23 mouse cellular contexts compared by ENCODE assay signal in the genomic region with DNA sequence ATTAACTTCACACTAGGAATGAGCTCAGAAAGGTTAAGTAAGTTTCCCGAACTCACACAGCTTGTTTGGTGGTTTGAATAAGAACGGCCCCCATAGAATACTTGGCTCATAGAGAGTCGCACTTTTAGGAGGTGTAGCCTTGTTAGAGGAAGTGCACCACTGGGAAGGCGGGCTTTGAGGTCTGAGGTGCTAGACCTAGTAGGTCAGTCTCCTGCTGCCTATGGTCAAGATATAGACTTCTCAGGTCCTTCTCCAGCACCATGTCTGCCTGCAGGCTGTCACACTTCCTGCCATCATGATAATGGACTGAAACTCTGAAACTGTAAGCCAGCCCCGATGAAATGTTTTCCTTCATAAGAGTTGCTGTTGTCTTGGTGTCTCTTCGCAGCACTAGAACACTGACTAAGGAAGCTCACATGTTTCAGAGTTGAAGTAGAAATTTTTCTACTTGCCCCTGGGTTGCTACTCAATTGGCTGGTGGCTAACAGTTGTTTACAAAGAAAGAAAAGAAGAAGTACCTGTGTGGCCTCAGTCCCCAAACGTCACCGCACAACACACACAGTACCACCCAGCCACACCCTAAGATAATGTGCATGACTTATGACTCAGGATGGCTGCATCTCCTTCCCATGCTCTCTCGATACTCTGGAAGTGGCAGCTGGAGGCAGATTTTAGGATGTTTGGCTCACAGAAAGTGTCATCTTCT. TPM values are rescaled to one million over a fixed set of nuclear protein-coding genes. Genes with fewer than 3 reads are reported as not detected.
DNase-seq lines count a peak whose midpoint lies in the region; ATAC-seq lines count a peak whose summit lies in the region.
"Had no signal": no experiment of that assay in that cellular context is flagged by ENCODE, and none has a peak within 500 bp of the region (broad histone marks: within the 10 kb centered on the region; RNA-seq: fewer than 3 reads in every experiment).

No protein-coding gene starts in this region.

- no peak overlapping the region for H3K4me3 ChIP-seq in heart, embryonic 13.5 days
- H3K4me3 ChIP-seq in embryonic facial prominence, embryonic 10.5 days = no peak overlapping the region
- H3K4me3 ChIP-seq: embryonic facial prominence, embryonic 15.5 days; gastrocnemius, adult 2 months; lung, embryonic 15.5 days; megakaryocyte, embryonic 14.5 days; neural tube, embryonic 13.5 days had no signal

- H3K36me3 ChIP-seq in heart, embryonic 13.5 days = no peaks in the 10 kb centered on the region
- no peaks in the 10 kb centered on the region for H3K36me3 ChIP-seq in embryonic facial prominence, embryonic 10.5 days (replicated peaks)
- H3K36me3 ChIP-seq: embryonic facial prominence, embryonic 15.5 days; lung, embryonic 15.5 days; neural tube, embryonic 13.5 days had no signal

- DNase-seq in heart, postnatal 36 days = no peak
- no peak for DNase-seq in embryonic facial prominence, embryonic 10.5 days (ENCODE audit: low spot score)
- peak; percentile 77 for DNase-seq in liver
- DNase-seq in thymus, postnatal 25 days = no peak
- DNase-seq in right cerebral cortex, postnatal 36 days (ENCODE audit: low spot score in 2 of 2) = no peak
- DNase-seq: B cell, adult 2 months; cerebellum, adult 11-12 months; gastrocnemius, adult 2 months; heart, adult 18-20 months; kidney, postnatal 10 days; left cerebral cortex, postnatal 4 days; right cerebral cortex, postnatal 4 days had no signal

- no peaks in the 10 kb centered on the region for H3K9me3 ChIP-seq in heart, embryonic 13.5 days
- no peaks in the 10 kb centered on the region for H3K9me3 ChIP-seq in embryonic facial prominence, embryonic 10.5 days
- H3K9me3 ChIP-seq: embryonic facial prominence, embryonic 15.5 days; lung, embryonic 15.5 days; megakaryocyte, embryonic 14.5 days; neural tube, embryonic 13.5 days had no signal

- H3K4me2 ChIP-seq in heart, embryonic 13.5 days = no peak overlapping the region
- H3K4me2 ChIP-seq: embryonic facial prominence, embryonic 15.5 days; lung, embryonic 15.5 days; neural tube, embryonic 13.5 days had no signal

- H3K27ac ChIP-seq in heart, embryonic 13.5 days (replicated peaks) = 0 out of 2 replicates have a peak overlapping the region, but pooled peaks have one; percentile 20
- peak overlapping the region; percentile 61 for H3K27ac ChIP-seq in embryonic facial prominence, embryonic 10.5 days (replicated peaks)
- H3K27ac ChIP-seq: embryonic facial prominence, embryonic 15.5 days; gastrocnemius, adult 2 months; lung, embryonic 15.5 days; neural tube, embryonic 13.5 days had no signal

- peaks cover 4% of the 10 kb centered on the region; the same call in 1 of the 2 replicates for H3K27me3 ChIP-seq in heart, embryonic 13.5 days (replicated peaks)
- no peaks in the 10 kb centered on the region for H3K27me3 ChIP-seq in embryonic facial prominence, embryonic 10.5 days (replicated peaks; ENCODE audit: low read depth, poor library complexity, severe bottlenecking)
- H3K27me3 ChIP-seq: embryonic facial prominence, embryonic 15.5 days; lung, embryonic 15.5 days; neural tube, embryonic 13.5 days had no signal

- intact Hi-C loops in heart, postnatal 36 days (cut with DNase I) = loop anchor here (2.0 to 10.0 kb wide), 2 partner anchors 149 to 1023 kb away; no protein-coding TSS in a partner anchor

- no peak; the same call in 1 of the 2 replicates for ATAC-seq in heart, embryonic 13.5 days (ENCODE audit: extremely low read depth, insufficient number of reproducible peaks, low FRiP score, low TSS enrichment)
- ATAC-seq in megakaryocyte progenitor cell, adult 5-6 weeks (replicated peaks; ENCODE audit: poor library complexity) = peak; percentile 36; the same call in 1 of the 2 replicates

- H3K9ac ChIP-seq in heart, embryonic 13.5 days = no peak overlapping the region
- H3K9ac ChIP-seq: embryonic facial prominence, embryonic 15.5 days; lung, embryonic 15.5 days; neural tube, embryonic 13.5 days had no signal

- H3K4me1 ChIP-seq in heart, embryonic 13.5 days = peaks cover 17% of the 10 kb centered on the region
- peaks cover 36% of the 10 kb centered on the region for H3K4me1 ChIP-seq in embryonic facial prominence, embryonic 10.5 days

- WGBS in heart, embryonic 13.5 days = 75% methylated on average over 9 of the region's 9 CpGs
- WGBS in embryonic facial prominence, embryonic 10.5 days = 91% methylated on average over 9 of the region's 9 CpGs

RNA-seq across cellular contexts. Expression of a gene that starts 36.4 kb away (rescaled TPM):
- 0.23 and 0.37 TPM in 2 replicates for polyA plus RNA-seq in heart, embryonic 13.5 days (2015; fragmentation: Nextera tagmentation; extraction: Ambion mirVana)
- not detected for total RNA-seq in heart, postnatal 36 days (2021)
- polyA plus RNA-seq in embryonic facial prominence, embryonic 10.5 days (2016; fragmentation: Nextera tagmentation; extraction: Ambion mirVana) = 0.19 and 0.34 TPM in 2 replicates
- total RNA-seq in megakaryocyte progenitor cell, adult 5-6 weeks (2015) = 0.51 and 0.64 TPM in 2 replicates
- 1.2 and 1.8 TPM in 2 replicates for total RNA-seq in megakaryocyte progenitor cell, adult 5-6 weeks (2017)
- total RNA-seq: heart, adult 18-20 months; hematopoietic stem cell, adult 5-6 weeks; layer of hippocampus, postnatal 10 days; left cerebral cortex, postnatal 4 days; monocyte, adult 5-6 weeks had no signal
- polyA plus RNA-seq: forebrain, embryonic 16.5 days; intestine, embryonic 14.5 days had no signal
